ENCODE assay signal across 9 mouse cellular contexts in the genomic region with DNA sequence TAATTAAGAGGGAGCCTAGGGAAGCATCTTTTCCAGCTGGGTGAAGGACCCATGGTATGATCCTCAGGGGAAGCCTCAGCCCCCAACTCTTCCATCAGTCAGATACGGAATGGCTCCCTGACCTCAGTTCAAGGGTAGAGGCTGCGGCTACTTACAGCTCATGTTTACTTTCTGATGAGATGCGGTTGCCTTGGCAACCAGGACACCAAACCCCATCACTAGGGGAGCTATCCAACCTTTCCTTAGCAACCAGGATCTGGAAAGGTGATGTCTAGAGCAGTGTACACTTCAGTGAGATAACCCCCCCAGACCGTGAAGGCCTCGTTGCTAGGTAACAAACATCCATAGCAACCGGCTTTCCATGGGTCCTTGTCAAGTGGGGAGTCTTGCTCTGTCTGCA. TPM values are rescaled to one million over a fixed set of nuclear protein-coding genes. Genes with fewer than 3 reads are reported as not detected.
DNase-seq lines count a peak whose midpoint lies in the region; ATAC-seq lines count a peak whose summit lies in the region.
"Had no signal": no experiment of that assay in that cellular context is flagged by ENCODE, and none has a peak within 500 bp of the region (broad histone marks: within the 10 kb centered on the region; RNA-seq: fewer than 3 reads in every experiment).

No protein-coding gene starts in this region.

- H3K36me3 ChIP-seq in embryonic facial prominence, embryonic 13.5 days = peaks cover 48% of the 10 kb centered on the region
- peaks cover 44% of the 10 kb centered on the region for H3K36me3 ChIP-seq in limb, embryonic 13.5 days

- 0 out of 2 replicates have a peak overlapping the region, but pooled peaks have one; percentile 52 for H3K9ac ChIP-seq in embryonic facial prominence, embryonic 13.5 days
- H3K9ac ChIP-seq in limb, embryonic 13.5 days = 0 out of 2 replicates have a peak overlapping the region, but pooled peaks have one; percentile 25
- H3K9ac ChIP-seq: limb, embryonic 15.5 days had no signal

- WGBS in embryonic facial prominence, embryonic 13.5 days = 50% methylated on average over 6 of the region's 6 CpGs
- 59% methylated on average over 6 of the region's 6 CpGs for WGBS in limb, embryonic 13.5 days

- H3K4me2 ChIP-seq in embryonic facial prominence, embryonic 13.5 days = peak overlapping the region; percentile 97; the same call in 1 of the 2 replicates
- peak overlapping the region; percentile 99; the same call in 1 of the 2 replicates for H3K4me2 ChIP-seq in limb, embryonic 13.5 days (replicated peaks)

- H3K4me3 ChIP-seq in embryonic facial prominence, embryonic 13.5 days = no peak overlapping the region
- no peak overlapping the region for H3K4me3 ChIP-seq in limb, embryonic 13.5 days

- no peaks in the 10 kb centered on the region for H3K9me3 ChIP-seq in embryonic facial prominence, embryonic 13.5 days
- H3K9me3 ChIP-seq in limb, embryonic 13.5 days = no peaks in the 10 kb centered on the region
- H3K9me3 ChIP-seq: limb, embryonic 15.5 days had no signal

- peak; percentile 36 for DNase-seq in kidney, adult 18-20 months
- no peak for DNase-seq in kidney, postnatal 25 days
- peak; percentile 90 for DNase-seq in R1 (ENCODE audit: low read depth, low spot score)
- no peak for DNase-seq in urinary bladder, postnatal 4 days (ENCODE audit: low spot score in 2 of 2)
- DNase-seq in ovary, adult 18-20 months (ENCODE audit: low spot score) = no peak
- DNase-seq in heart, adult 8-10 months (ENCODE audit: low spot score) = no peak

- H3K27ac ChIP-seq in embryonic facial prominence, embryonic 13.5 days = no peak overlapping the region
- no peak overlapping the region for H3K27ac ChIP-seq in limb, embryonic 13.5 days

- no peak for ATAC-seq in embryonic facial prominence, embryonic 13.5 days (ENCODE audit: insufficient number of reproducible peaks, insufficient read depth, low FRiP score, low TSS enrichment, low read depth)
- ATAC-seq in limb, embryonic 13.5 days (ENCODE audit: low FRiP score, low read depth) = no peak

- H3K4me1 ChIP-seq in embryonic facial prominence, embryonic 13.5 days = peaks cover 47% of the 10 kb centered on the region
- peaks cover 51% of the 10 kb centered on the region for H3K4me1 ChIP-seq in limb, embryonic 13.5 days

- H3K27me3 ChIP-seq in embryonic facial prominence, embryonic 13.5 days = no peaks in the 10 kb centered on the region
- H3K27me3 ChIP-seq in limb, embryonic 13.5 days = no peaks in the 10 kb centered on the region
- H3K27me3 ChIP-seq: limb, embryonic 15.5 days had no signal

RNA-seq across cellular contexts. Expression of a gene that starts 4.1 kb away (rescaled TPM):
- 7.8 and 10.2 TPM in 2 replicates for polyA plus RNA-seq in embryonic facial prominence, embryonic 13.5 days (2015; fragmentation: Nextera tagmentation; extraction: Ambion mirVana)
- 4.5 and 6.2 TPM in 2 replicates for polyA plus RNA-seq in limb, embryonic 13.5 days (2015; fragmentation: Nextera tagmentation; extraction: Ambion mirVana)
- total RNA-seq in heart, adult 8-10 months (2022) = 100 to 1,000 TPM in 3 of 4 experiments, 10 to 100 TPM in 1; 72.2 to 183 (median 152) TPM

RNA-seq across cellular contexts. Expression of a gene that starts 6.2 kb away (rescaled TPM):
- 936 and 1,128 TPM in 2 replicates for polyA plus RNA-seq in embryonic facial prominence, embryonic 13.5 days (2015; fragmentation: Nextera tagmentation; extraction: Ambion mirVana)
- 1,016 and 1,039 TPM in 2 replicates for polyA plus RNA-seq in limb, embryonic 13.5 days (2015; fragmentation: Nextera tagmentation; extraction: Ambion mirVana)
- 100 to 1,000 TPM; 552 to 697 (median 598) TPM for total RNA-seq in heart, adult 8-10 months (2022)

RNA-seq across cellular contexts. Expression of a gene that starts 8.8 kb away (rescaled TPM):
- 34.4 and 34.9 TPM in 2 replicates for polyA plus RNA-seq in embryonic facial prominence, embryonic 13.5 days (2015; fragmentation: Nextera tagmentation; extraction: Ambion mirVana)
- polyA plus RNA-seq in limb, embryonic 13.5 days (2015; fragmentation: Nextera tagmentation; extraction: Ambion mirVana) = 33.4 and 36.0 TPM in 2 replicates
- 10 to 100 TPM; 15.3 to 19.3 (median 18.4) TPM for total RNA-seq in heart, adult 8-10 months (2022)

RNA-seq across cellular contexts. Expression of a gene that starts 9.4 kb away (rescaled TPM):
- 15.2 and 17.3 TPM in 2 replicates for polyA plus RNA-seq in embryonic facial prominence, embryonic 13.5 days (2015; fragmentation: Nextera tagmentation; extraction: Ambion mirVana)
- polyA plus RNA-seq in limb, embryonic 13.5 days (2015; fragmentation: Nextera tagmentation; extraction: Ambion mirVana) = 12.2 and 12.5 TPM in 2 replicates
- total RNA-seq in heart, adult 8-10 months (2022) = 1 to 10 TPM; 5.5 to 8.7 (median 8.1) TPM

RNA-seq across cellular contexts. Expression of a gene that starts 12.0 kb away (rescaled TPM):
- 1.4 and 1.5 TPM in 2 replicates for polyA plus RNA-seq in embryonic facial prominence, embryonic 13.5 days (2015; fragmentation: Nextera tagmentation; extraction: Ambion mirVana)
- 0.61 and 1.0 TPM in 2 replicates for polyA plus RNA-seq in limb, embryonic 13.5 days (2015; fragmentation: Nextera tagmentation; extraction: Ambion mirVana)
- total RNA-seq in heart, adult 8-10 months (2022) = under 1 TPM; 0.19 to 0.55 (median 0.44) TPM

Comparison
In these comparisons a context has a peak if more than half of its experiments do, and no peak if none do; other contexts are left out.
1. DNase-seq: peak in kidney, adult 18-20 months (single experiment) and R1 (single experiment); none in kidney, postnatal 25 days (0 of 2), urinary bladder, postnatal 4 days (0 of 2), ovary, adult 18-20 months (single experiment) and heart, adult 8-10 months (single experiment).